Mouse (Mus musculus) CD8-positive naive resting alpha-beta T cell, adult 2 months (primary cell): Measurements from ENCODE around the gene Snx27.

Source experiments
- DNase-seq, 2 experiments: peaks; one replicate each; pipeline ENCODE4 v3.0.0; 2022; ENCODE audit warnings: low read depth in 2 of 2, low spot score in 2 of 2

Snx27 gene

DNA sequence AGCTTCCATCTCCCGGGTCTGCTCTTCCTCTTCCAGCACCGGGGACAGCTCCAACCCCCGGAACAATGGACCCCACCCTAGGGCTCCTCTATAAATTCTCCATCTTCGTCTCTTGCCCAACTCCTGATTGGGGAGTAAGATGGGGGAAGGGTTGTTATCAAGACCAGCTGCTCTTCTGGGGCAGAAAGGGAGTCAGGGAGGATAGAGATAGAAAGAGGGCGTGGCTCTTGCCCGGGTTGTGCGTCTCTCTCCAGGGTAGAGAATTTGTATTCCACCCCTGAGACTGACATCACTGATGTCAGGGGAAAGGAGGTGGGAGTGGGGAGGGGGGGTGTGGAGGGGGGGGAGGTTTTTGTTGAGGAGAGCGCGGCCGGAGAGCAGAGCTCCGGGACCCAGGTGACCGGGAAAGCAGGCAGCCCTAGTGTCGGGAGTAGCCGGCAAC is 104.5 kb downstream of the Snx27 start, which contains the start of gene Celf3:
Celf3 (plus strand) TSS at position 315 of the 442 bp plus-strand sequence.
- no peak for DNase-seq

- DNase-seq, result no peak
Observed at GRCm38 (mm10) chr3:94477444-94477843, 105.1 kb downstream of the Snx27 start.

DNA sequence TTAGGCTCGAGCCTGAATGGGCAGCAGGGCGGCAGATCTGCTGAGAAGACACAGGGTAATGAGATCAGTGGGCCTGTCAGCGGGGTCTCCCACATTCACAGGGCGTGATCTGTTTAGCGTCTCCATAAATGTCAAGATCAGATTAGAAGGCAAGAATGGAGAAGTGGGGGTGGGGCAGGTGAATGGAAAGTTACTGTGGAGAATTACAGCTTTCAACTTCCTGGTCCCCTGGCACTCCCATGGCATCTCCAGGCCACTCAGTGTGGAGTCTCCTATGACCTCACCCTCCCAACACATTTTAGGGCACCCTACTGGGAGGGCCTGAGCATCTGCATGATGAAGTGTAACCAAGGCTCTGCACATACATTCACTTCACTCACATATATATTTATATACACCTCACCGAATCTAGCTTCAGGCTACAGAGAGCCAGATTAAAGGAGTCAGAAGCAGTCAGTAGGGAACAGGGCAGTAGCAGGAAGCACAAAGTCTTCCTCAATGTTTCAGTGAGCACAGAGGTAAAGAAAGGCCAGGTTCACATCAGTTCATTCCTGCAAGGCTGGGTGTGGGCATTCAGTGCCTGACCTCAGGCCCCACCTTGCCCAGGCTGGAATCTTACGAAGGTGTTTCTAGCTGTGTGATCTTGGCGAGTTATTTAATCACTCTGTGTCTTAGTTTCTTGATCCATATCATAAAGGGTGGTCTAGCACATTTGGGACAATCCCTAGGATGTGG is 106.0 kb downstream of the Snx27 start:
- no peak for DNase-seq

- DNase-seq, result no peak
Observed at GRCm38 (mm10) chr3:94473567-94474232, 108.8 kb downstream of the Snx27 start.

- DNase-seq, result no peak
Observed at GRCm38 (mm10) chr3:94473115-94473505, 109.4 kb downstream of the Snx27 start.

DNA sequence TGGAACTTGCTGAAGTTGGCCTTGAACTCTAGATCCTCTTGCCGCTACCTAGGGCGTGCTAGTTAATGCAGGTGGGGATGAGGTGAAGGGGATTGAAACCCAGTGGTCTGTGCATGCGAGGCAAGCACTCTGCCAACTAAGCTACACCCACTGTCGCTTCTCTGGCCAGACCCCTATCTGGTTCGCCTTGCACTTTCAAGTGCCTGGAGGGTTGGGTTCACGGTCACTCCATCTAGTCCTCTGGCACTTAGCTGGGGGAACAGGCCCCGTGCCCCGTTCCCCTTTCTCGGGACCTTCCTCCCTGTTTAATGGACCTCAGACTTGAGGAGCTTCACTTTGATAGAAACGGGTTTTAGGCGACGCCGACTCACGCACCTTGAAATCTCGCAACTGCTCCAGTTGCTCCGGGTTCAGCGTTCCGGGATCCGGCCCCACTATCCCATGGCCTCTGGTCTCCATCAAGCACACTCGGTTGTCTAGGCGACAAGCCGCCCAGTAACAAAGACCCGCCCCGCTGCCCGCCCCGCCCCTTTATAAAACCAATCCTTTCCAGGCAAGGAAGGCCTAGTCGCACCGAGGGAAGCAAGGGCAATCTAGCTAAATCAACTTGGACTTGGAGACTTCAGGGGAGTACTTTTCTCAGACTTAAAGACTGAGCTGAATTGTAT is 109.9 kb downstream of the Snx27 start:
- DNase-seq, result no peak

GRCm38 (mm10) chr3:94468931-94469330 is 113.6 kb downstream of the Snx27 start:
- DNase-seq, result no peak

- no peak for DNase-seq
Observed at GRCm38 (mm10) chr3:94465632-94466430, 116.7 kb downstream of the Snx27 start.

DNA sequence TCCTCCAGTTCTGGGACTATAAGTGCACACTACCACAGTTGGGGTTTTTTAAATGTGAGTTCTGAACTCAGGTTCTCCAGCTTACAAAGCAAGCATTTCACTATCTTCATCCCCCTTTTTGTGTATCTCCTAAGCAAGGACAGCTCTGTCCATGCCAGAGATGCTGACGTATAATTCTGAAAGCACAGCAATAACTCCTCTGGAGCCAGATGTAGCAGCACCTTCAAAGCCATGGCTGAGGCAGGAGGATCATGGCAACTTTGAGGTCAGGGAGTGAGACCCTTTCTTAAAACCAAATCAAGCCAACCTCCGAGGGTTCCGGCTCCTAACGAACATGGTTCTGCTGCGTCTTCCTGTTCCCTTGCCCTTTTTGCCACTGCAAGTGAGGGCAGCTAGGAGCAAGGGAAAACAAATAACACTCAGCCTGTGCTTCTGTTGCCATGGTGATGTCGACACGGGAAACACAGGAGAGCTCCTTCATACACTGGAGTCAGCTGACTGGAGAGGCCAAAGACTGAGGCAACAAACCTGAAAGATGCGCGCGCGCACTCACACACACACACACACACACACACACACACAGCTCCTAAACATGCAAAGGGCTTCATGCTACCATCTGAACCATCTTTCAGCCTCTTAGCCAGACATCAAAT is 118.5 kb downstream of the Snx27 start:
- no peak for DNase-seq

DNA sequence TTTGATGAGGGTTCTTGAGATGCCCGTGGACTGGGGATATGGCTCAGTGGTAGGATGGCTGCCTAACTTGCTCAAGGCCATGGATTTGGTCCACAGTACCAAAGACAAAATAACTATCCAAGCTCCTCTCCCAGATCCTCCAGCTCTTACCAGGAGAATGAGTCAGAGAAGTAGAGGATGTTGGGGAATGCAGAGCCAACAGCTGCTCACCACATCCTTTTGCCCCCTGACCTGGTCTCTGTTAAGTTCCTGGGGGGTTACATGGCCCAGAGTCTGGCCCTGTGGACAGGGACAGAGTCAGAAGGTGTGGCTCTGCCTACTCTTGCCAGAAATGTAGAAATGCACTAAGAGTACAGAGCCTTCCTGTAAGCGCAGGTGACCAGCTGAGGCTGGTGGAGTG is 122.7 kb downstream of the Snx27 start:
- no peak for DNase-seq

GRCm38 (mm10) chr3:94457055-94457454 is 125.5 kb downstream of the Snx27 start:
- DNase-seq, result no peak

- DNase-seq, result peak; percentile 39 to 51
Observed at GRCm38 (mm10) chr3:94456529-94457000, 126.0 kb downstream of the Snx27 start.

DNA sequence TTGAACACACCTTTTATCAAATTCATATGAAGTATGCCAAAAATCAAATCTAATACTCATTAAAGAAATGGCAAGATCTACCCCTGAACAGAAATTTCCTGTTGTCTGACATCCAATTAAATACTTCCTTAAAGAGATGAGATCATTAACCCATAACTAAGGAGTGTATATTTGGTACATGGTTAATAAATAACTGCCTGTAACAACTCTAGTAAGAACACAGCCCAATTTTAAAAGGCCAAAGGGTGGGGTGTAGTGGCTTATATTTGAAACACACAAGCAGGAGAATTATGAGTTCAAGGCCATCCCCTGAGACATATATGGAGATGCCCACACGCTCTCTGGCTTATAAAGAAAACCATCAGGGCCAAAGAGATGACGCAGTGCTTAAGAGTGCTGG is 133.1 kb downstream of the Snx27 start:
- DNase-seq, result no peak
